Mouse (Mus musculus): Measurements from ENCODE around the gene Tmem161a. TPM values are rescaled to one million over a fixed set of nuclear protein-coding genes. Genes with fewer than 3 reads are reported as not detected.
"Not testable (repeated sequence)": the region's sequence is repeated elsewhere in the genome, so short reads cannot be mapped to it uniquely, and the experiment has no call there.

The Tmem161a gene
- polyA plus RNA-seq, 1 experiment from 2014 or later, result 77.6 TPM

DNA sequence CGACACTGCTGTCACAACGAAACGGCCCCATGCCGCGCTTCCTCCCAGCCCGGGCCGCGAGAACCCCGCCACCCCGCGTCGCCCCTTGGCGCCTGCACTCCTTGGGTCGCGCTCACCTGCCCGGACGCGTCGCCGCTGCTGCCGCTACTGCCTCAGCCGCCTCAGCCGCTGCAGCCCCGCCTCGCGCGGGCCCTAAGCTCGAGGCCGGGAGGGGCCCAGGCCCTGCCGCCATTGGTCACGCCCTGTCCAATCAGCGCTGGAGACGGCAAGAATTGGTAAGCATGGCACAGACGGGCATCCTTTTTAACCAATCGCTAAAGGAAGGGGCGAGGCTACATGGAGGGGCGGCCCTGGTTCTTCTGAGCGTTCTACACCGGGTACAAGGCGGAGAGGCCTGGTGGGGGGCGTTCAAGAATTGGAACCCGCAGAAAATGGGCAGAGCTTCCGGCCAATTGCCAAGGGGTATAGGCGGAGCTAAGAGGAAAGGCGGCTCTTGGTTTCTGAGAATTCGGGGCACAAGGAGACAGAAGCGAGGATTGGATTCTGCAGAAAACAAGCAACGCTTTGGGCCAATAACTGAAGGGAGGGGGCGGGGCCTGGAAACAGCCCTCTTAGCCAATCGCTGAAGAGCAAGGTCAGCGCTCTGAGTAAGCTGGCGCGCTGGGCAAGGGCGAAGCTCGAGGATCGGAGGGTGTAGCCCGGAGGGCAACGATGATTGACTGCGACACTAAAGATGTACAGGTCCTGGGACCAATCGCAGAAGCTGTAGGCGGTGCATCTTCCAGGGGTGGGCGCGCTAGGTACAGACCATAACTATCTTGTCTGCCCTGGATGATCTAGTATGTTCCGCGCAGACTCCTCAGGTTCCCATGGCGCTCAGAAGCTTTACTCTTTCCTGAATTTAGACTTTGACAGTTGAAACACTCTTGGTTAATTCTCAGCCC is 40.2 kb downstream of the Tmem161a start, which contains the start of gene Slc25a42:
TSS of gene Slc25a42 (minus strand) at position 194 of the 944 bp plus-strand sequence.
- WGBS, result under 1% methylated on average over 66 of the region's 66 CpGs
- Histone ChIP-seq H3K27me3 (no peaks in the 10 kb centered on the region), H3K4me3 (peak within 1 kb of the TSS; percentile 80), H3K9ac (peak within 1 kb of the TSS; percentile 83), H3K36me3 (no peaks in the 10 kb centered on the region), H3K9me3 (replicated peaks) (no peaks in the 10 kb centered on the region), H3K4me1 (replicated peaks) (peaks cover 19% of the 10 kb centered on the region), H3K27ac (peak within 1 kb of the TSS; percentile 83), H3K4me2 (peak within 1 kb of the TSS; percentile 95)
- peak; percentile 97 for ATAC-seq (replicated peaks; ENCODE audit: insufficient number of reproducible peaks, insufficient read depth, low FRiP score, low read depth)

DNA sequence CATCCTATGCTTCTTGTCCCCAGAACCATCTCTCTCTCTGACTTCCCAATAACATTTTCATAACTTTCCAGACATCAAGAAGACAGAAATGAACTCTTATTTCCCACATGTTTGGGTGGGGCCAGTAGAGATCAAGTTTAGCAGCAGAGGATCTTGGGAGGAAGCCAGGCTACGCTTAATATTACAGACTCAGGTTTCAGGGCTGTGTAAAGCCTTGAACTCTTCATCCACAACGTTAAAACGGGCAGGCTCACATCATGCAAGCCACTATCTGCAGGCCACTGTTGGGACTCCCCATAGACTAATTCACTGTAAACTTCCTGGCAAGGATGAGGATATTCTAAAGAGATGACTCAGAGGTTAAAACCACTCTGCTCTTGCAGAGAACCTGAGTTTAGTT is 42.3 kb downstream of the Tmem161a start:
- WGBS, result 68% methylated on average over 3 of the region's 3 CpGs
- no peak overlapping the region for H3K4me2 ChIP-seq
- no peak overlapping the region for H3K27ac ChIP-seq
- no peak overlapping the region for H3K4me3 ChIP-seq
- no peaks in the 10 kb centered on the region for H3K27me3 ChIP-seq
- H3K36me3 ChIP-seq, result no peaks in the 10 kb centered on the region
- H3K4me1 ChIP-seq (replicated peaks), result peaks cover 19% of the 10 kb centered on the region
- no peak for ATAC-seq (replicated peaks; ENCODE audit: insufficient number of reproducible peaks, insufficient read depth, low FRiP score, low read depth)
- no peaks in the 10 kb centered on the region for H3K9me3 ChIP-seq (replicated peaks)
- H3K9ac ChIP-seq, result no peak overlapping the region

DNA sequence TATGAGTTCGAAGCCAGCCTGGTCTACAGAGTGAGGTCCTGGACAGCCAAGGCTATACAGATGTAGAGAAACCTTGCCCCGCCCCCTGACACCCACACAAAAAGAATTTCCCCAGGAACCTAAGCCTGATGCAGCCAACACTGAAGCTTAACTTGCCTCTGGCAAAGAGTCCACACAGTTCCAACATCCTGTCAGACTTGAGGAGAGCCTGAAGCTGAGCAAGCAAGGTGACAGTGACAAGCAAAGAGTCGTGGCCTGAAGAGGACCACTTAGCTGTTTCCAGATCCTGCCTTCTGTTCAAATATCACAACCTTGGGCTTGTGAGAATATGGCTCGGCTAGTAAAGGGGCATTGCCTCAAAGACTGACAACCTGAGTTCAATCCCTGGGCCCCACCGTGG is 42.9 kb downstream of the Tmem161a start:
- H3K4me1 ChIP-seq (replicated peaks), result peaks cover 26% of the 10 kb centered on the region
- no peaks in the 10 kb centered on the region for H3K27me3 ChIP-seq
- H3K4me2 ChIP-seq, result no peak overlapping the region
- H3K27ac ChIP-seq, result no peak overlapping the region
- no peak for ATAC-seq (replicated peaks; ENCODE audit: insufficient number of reproducible peaks, insufficient read depth, low FRiP score, low read depth)
- no peaks in the 10 kb centered on the region for H3K9me3 ChIP-seq (replicated peaks)
- no peaks in the 10 kb centered on the region for H3K36me3 ChIP-seq
- H3K4me3 ChIP-seq, result no peak overlapping the region
- 58% methylated on average over 5 of the region's 5 CpGs for WGBS
- no peak overlapping the region for H3K9ac ChIP-seq

DNA sequence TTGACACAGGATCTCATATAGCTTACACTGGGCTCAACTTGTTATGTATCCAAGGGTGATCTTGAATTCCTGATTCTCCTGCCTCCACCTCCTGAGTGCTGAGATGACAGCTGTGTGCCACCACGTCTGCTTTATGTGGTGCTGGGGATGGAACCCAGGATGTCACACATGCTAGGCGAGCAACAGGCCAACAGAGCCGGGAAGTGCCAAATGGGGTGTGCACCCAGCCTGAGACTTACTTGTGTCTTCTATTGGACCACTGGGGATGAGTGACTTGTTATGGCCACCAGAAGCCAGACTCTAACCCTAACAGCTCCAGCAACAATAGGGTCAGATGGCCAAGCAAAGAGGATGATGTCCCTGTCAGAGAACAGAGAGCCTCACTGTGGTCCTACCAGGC is 44.0 kb downstream of the Tmem161a start:
- ATAC-seq (replicated peaks; ENCODE audit: insufficient number of reproducible peaks, insufficient read depth, low FRiP score, low read depth); H3K9me3 ChIP-seq (replicated peaks); H3K4me2 ChIP-seq; H3K36me3 ChIP-seq; H3K27me3 ChIP-seq; H3K9ac ChIP-seq; H3K27ac ChIP-seq; H3K4me3 ChIP-seq: not testable (repeated sequence)
- H3K4me1 ChIP-seq (replicated peaks), result peaks cover 26% of the 10 kb centered on the region
- WGBS, result 74% methylated on average over 3 of the region's 3 CpGs

DNA sequence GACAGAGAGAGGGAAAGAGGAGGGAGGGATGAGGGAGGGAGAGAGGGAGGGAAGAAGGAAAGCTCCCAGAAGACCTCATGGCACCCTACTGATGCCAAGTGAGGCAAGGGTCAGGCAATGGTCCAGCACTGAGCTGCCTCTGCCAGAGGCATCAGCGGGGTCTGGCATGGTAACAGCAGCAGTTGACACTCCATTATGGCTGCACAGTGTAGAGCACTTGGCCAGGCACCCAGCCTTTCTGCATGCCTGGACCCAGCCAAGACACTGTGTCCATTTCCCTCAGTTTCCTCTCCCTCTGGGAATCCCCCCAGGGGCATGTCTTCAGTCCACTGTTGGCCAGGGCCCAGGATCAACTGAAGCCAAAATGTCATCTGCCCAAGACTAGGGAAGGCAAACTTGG is 44.4 kb downstream of the Tmem161a start:
- H3K9ac ChIP-seq, result no peak overlapping the region
- H3K27me3 ChIP-seq, result no peaks in the 10 kb centered on the region
- no peak overlapping the region for H3K27ac ChIP-seq
- H3K4me1 ChIP-seq (replicated peaks), result peaks cover 26% of the 10 kb centered on the region
- no peak overlapping the region for H3K4me2 ChIP-seq
- no peak overlapping the region for H3K4me3 ChIP-seq
- no peak for ATAC-seq (replicated peaks; ENCODE audit: insufficient number of reproducible peaks, insufficient read depth, low FRiP score, low read depth)
- no peaks in the 10 kb centered on the region for H3K36me3 ChIP-seq
- 62% methylated on average over 1 of the region's 1 CpGs for WGBS
- H3K9me3 ChIP-seq (replicated peaks), result no peaks in the 10 kb centered on the region

DNA sequence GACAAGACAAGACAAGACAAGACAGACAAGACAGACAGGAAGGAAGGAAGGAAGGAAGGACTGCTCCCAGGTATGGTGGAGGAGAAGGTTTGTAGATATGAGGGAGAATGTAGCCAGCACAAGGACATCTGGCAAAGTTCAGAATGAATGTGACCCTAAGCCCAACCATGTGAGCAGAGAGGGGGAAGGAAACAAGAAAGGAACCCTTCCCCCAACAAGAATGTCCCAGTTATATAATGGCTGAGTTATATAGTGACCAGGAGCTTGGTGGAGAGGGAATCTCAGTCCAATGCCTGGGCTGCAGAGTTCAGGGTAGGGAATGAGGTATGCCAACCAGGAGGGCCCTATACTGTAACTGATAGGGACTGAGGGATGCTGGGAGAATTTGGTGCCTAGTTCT is 45.3 kb downstream of the Tmem161a start:
- Histone ChIP-seq H3K9me3 (replicated peaks) (no peaks in the 10 kb centered on the region), H3K27me3 (no peaks in the 10 kb centered on the region), H3K36me3 (peaks cover 7% of the 10 kb centered on the region; the same call in 1 of the 2 replicates), H3K9ac (no peak overlapping the region), H3K4me2 (no peak overlapping the region), H3K4me1 (replicated peaks) (peaks cover 26% of the 10 kb centered on the region), H3K27ac (no peak overlapping the region), H3K4me3 (no peak overlapping the region)
- no peak for ATAC-seq (replicated peaks; ENCODE audit: insufficient number of reproducible peaks, insufficient read depth, low FRiP score, low read depth)

DNA sequence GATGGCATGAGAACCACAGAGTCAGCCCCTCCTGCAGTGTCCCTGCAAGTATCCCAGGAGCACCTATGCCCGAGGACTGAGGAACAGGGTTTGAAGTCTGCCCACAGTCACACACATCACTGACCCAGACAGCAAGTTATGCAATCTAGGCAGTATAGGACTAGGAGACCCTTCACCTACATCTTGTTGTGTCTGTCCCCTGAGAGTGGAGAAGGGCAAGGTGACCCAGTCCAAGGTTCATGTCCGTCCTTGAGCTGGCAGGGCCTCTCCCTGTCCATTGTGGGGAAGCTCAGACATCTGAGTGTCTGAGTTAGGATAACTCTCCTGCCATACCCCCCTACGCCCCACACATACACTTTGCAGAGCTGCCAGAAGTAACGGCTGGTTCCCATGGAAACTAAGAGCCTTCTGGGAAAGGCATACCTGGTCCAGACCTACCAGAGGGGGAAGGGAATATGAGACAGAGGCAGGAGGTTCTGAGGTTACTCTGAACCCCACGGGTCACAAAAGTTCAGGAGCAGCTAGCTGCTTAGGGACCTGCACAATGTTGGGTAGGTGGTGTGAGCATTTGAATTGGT is 47.0 kb downstream of the Tmem161a start:
- no peak overlapping the region for H3K4me2 ChIP-seq
- no peak overlapping the region for H3K27ac ChIP-seq
- no peak overlapping the region for H3K4me3 ChIP-seq
- peaks cover 13% of the 10 kb centered on the region; the same call in 1 of the 2 replicates for H3K36me3 ChIP-seq
- H3K9ac ChIP-seq, result no peak overlapping the region
- H3K27me3 ChIP-seq, result no peaks in the 10 kb centered on the region
- WGBS, result 54% methylated on average over 5 of the region's 5 CpGs
- ATAC-seq (replicated peaks; ENCODE audit: insufficient number of reproducible peaks, insufficient read depth, low FRiP score, low read depth), result no peak
- no peaks in the 10 kb centered on the region for H3K9me3 ChIP-seq (replicated peaks)
- peaks cover 22% of the 10 kb centered on the region for H3K4me1 ChIP-seq (replicated peaks)

DNA sequence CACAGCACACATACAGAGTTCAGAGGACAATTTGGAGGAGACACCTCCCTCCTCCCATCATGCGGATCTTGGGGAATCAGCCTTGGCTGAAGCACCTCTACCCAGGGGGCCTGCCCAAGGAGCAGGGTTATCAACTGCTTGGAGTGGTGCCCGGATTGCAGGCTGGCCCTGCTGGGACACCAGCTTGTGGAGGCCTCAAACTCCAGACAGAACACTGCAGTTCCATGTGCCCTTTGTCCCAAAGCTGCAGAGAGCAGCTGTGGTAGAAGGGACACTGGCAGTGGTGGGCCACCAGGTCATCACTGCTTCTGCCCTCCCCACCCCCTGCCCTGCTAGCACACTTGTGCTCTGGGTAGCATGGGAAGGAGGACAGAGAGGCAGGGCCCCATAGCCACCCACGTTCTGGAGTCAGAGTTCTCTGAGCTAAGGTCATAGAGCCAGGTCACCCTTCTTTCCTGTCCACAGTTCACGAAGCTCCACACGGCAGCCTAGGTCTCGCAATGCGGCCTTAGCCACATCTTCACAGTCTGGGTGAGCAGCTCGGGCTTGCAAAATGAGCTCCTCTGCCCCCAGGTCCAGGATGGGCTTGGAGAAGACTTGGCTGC is 48.2 kb downstream of the Tmem161a start:
- H3K4me3 ChIP-seq, result no peak overlapping the region
- peaks cover 22% of the 10 kb centered on the region for H3K4me1 ChIP-seq (replicated peaks)
- peaks cover 24% of the 10 kb centered on the region; the same call in 1 of the 2 replicates for H3K36me3 ChIP-seq
- no peaks in the 10 kb centered on the region for H3K27me3 ChIP-seq
- no peak overlapping the region for H3K4me2 ChIP-seq
- H3K9me3 ChIP-seq (replicated peaks), result no peaks in the 10 kb centered on the region
- 63% methylated on average over 8 of the region's 8 CpGs for WGBS
- peak; percentile 41; the same call in 1 of the 2 replicates for ATAC-seq (replicated peaks; ENCODE audit: insufficient number of reproducible peaks, insufficient read depth, low FRiP score, low read depth)
- H3K9ac ChIP-seq, result 0 out of 2 replicates have a peak overlapping the region, but pooled peaks have one; percentile 22
- peak overlapping the region; percentile 33 for H3K27ac ChIP-seq

DNA sequence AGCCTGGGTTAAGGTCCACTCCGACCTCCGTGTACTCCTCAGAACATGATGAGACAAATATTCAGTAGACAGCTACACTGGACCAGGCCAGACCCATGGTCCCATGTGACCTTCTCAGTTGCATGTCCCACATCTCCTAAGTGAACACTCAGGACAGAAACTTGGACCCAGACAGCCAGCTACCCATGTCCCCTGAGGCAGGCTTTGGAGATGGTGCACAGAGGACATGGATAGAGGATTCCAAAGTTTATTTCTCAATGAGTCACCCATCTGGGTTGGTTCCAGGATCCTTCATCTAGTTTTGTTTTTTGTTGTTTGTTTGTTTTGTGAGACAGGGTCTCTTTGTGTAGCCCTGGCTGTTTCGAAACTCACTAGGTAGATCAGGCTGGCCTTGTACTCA is 48.8 kb downstream of the Tmem161a start:
- no peak for ATAC-seq (replicated peaks; ENCODE audit: insufficient number of reproducible peaks, insufficient read depth, low FRiP score, low read depth)
- Histone ChIP-seq H3K4me2 (no peak overlapping the region), H3K4me1 (replicated peaks) (peaks cover 22% of the 10 kb centered on the region), H3K9ac (no peak overlapping the region), H3K27ac (no peak overlapping the region), H3K27me3 (no peaks in the 10 kb centered on the region), H3K36me3 (peaks cover 24% of the 10 kb centered on the region; the same call in 1 of the 2 replicates), H3K9me3 (replicated peaks) (no peaks in the 10 kb centered on the region), H3K4me3 (no peak overlapping the region)
- 87% methylated on average over 3 of the region's 3 CpGs for whole genome bisulfite sequencing

DNA sequence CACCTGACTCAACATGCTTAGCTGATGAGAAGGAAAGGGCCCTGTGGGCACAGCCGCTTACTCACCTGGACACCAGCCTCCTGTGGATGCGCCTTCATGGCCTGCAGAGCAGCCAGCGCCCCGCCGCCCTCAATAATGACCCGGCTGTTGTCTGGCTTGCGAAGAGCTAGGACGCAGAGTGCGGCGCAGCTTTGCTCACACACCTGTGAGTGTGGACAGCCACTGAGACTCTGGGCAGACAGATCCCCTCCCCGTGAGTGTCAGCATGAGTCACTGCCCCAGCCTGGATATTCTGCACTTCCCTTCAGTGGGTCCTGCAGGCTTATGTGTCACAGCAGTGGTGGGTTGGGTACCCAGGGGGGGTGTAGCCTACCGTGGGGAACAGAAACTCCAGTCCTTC is 49.9 kb downstream of the Tmem161a start:
- 93% methylated on average over 12 of the region's 12 CpGs for WGBS
- H3K36me3 ChIP-seq, result peaks cover 24% of the 10 kb centered on the region; the same call in 1 of the 2 replicates
- H3K27me3 ChIP-seq, result no peaks in the 10 kb centered on the region
- H3K4me3 ChIP-seq, result no peak overlapping the region
- H3K9me3 ChIP-seq (replicated peaks), result no peaks in the 10 kb centered on the region
- no peak for ATAC-seq (replicated peaks; ENCODE audit: insufficient number of reproducible peaks, insufficient read depth, low FRiP score, low read depth)
- H3K4me2 ChIP-seq, result no peak overlapping the region
- H3K4me1 ChIP-seq (replicated peaks), result peaks cover 18% of the 10 kb centered on the region
- no peak overlapping the region for H3K9ac ChIP-seq
- no peak overlapping the region for H3K27ac ChIP-seq

DNA sequence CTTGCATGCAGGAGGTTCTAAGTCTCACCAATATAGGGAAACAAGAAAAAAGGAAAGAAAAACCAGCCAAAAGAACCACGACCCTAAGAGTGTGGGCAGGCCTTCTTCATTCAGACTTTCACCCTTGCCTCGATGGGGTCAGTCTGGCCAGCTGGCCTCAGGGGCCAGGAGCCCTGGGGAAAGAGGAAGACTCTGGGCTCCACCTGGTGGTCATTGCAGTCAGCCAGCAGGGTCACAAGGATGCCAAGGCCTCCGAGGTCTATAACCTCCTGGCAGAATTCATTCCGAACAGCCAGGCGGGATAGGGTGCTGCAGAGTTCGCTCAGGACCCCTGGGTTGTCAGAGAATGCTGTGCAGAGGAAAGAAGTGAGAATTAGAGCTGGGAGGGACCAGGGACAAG is 51.2 kb downstream of the Tmem161a start:
- peaks cover 31% of the 10 kb centered on the region; the same call in 1 of the 2 replicates for H3K36me3 ChIP-seq
- no peak overlapping the region for H3K27ac ChIP-seq
- no peak for ATAC-seq (replicated peaks; ENCODE audit: insufficient number of reproducible peaks, insufficient read depth, low FRiP score, low read depth)

More for the DNA sequence above, 51.2 kb downstream of the Tmem161a start:
- WGBS, result 48% methylated on average over 6 of the region's 6 CpGs
- no peak overlapping the region for H3K9ac ChIP-seq
- no peak overlapping the region for H3K4me3 ChIP-seq
- peaks cover 18% of the 10 kb centered on the region for H3K4me1 ChIP-seq (replicated peaks)
- H3K27me3 ChIP-seq, result no peaks in the 10 kb centered on the region
- no peak overlapping the region for H3K4me2 ChIP-seq
- H3K9me3 ChIP-seq (replicated peaks), result no peaks in the 10 kb centered on the region
